Mouse (Mus musculus) right cerebral cortex, adult 18-20 months (tissue): Measurements from ENCODE around the gene Asic2.

Experiments used
- DNase-seq: peaks from one replicate; pipeline ENCODE4 v3.0.0; 2022; ENCODE audit warnings: mixed read lengths

Asic2 gene

DNA sequence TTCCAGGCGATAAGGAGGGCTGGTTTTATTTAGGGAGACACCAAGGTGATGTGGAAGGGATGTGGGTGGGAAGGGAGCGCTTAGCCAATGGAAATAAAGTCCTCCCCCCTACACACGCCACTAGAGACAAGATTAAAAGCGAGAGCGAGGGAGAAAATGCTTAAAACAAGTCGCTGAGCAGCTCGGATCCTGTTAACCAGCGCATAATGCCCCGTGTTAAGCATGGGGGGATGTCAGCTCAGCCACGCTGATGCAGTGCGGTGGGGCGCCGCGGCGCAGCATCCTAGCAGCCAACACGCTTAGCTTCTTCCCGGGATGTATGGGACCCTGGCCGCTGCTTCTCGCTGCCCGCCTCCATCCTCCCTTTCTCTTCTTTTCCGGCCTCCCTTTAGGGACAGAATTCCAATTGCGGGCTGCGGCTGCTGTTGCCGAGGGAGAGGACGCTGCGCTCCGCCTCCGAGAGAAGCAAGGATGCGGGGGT, at the start of gene Asic2:
TSS of gene Asic2 (minus strand) at position 57 of the 481 bp plus-strand sequence.
- DNase-seq, result peak; percentile 74

DNA sequence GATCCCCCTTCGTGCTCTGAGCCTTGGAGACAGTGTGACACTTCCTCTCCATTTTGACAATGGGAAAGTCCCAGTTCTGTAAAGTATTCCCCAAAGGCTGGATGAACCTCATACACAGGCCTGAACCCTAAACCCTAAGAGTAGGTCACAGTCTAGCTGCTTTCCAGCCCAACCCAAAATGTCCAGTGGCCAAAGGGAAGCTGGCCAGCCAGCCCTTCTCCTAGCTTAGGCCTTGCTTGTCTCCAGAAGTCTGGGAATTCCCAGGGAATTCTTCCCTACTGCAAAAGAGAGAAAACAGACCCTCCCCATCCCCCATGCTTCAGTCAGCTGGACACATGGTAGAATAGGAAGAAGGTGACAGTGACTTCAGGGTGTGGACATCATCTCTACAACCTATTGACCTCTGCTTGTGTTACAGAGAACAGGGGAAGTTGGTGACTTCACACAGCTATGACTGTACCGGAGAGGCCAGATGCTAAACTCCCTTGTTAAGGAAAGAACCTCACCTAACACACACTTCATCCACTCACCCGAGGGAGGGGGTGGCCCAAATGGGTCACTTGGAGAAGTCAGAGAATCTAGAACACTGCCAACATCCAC, 48.0 kb upstream of the Asic2 start:
- DNase-seq, result no peak

DNA sequence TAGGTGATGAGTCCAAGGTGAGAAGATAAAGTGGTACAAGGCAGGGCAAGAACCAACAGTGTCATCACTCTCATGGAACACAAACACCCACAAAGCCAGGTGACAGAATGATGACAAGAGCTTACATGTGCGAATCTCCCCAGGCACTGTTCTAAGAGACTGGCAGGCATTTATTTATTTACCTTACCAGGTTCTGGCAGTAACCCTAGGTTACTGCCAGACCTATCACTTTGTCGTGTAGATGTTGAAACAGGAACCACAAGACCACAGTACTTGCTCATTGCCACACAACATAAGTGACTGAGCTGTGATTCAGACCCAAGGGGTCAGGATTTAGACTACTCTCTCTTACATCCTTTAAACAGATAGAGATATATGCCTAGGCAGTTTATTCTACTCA, 46.8 kb upstream of the Asic2 start:
- no peak for DNase-seq

DNA sequence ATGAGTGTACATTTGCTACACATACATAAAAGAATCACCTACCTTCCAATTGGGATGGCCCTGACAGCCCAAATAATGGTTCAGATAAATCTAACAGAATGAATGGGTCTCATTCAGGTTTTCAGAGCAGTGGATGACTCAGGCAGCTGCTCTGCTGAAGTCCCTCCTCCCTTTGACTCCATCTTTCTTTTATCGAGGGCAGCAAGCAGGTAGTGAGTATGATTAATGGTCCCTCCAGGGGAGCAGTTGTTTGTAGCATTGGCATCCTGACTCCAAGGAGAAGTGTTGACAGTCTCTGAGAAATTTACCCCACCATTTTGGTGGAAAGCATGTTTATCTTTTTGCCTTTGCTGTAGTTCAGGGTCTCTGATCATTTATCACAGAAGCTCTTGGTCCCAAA, 45.5 kb upstream of the Asic2 start:
- DNase-seq, result no peak

DNA sequence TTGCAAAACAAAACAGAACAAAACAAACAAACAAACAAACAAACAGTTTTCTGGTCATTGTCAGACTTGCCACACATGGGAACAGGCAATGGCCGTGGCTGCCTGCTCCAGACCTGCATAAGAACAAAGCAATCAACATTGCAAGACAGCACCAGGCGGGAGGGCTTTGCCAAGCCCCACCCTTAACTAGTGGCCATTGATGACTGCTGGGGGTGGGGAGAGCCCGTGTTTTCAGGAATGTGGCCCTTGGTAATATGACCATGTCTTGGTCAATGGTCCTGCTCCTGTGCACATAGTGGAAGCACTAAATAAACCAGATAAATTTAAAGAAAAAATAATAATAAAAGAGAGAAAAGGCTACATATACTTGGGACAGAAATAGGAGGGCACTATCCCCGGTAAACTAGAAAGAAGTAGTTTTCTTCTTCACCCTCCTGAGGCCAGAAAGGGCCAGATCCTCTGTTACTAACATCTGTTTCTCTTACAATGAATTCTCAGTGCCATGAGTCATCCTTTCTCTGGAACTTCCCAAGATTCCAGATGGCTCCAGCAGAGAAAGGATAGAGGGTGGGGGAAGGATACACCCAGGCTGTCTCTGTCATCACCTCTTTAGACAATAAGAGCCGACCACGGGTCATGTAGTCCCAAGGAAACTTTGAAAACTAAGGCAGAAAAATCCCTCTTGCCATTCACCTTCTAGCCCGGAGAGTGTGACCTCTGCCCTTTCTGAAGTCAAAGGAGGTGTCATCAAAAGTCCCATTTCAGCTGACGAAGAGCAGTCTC, 43.3 kb upstream of the Asic2 start:
- peak; percentile 19 for DNase-seq

DNA sequence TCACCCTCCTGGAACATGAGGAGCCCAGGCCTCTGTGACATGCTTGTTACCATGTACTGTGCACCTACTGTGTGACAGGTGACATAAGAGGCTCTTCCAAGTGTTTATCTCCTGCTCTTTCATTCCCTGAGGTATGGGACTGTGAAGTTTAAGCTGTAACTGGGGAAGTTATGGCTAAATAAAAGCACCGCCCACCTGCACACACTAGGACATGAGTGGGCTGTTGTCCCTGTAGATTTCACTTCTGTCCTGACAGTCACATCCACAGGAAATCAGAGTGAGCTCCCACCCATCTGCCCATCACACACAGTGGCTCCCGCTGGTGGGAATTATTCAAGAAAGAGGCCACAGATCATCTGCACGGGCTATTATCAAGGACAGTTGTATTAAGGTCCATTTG, 41.9 kb upstream of the Asic2 start:
- DNase-seq, result peak; percentile 31

DNA sequence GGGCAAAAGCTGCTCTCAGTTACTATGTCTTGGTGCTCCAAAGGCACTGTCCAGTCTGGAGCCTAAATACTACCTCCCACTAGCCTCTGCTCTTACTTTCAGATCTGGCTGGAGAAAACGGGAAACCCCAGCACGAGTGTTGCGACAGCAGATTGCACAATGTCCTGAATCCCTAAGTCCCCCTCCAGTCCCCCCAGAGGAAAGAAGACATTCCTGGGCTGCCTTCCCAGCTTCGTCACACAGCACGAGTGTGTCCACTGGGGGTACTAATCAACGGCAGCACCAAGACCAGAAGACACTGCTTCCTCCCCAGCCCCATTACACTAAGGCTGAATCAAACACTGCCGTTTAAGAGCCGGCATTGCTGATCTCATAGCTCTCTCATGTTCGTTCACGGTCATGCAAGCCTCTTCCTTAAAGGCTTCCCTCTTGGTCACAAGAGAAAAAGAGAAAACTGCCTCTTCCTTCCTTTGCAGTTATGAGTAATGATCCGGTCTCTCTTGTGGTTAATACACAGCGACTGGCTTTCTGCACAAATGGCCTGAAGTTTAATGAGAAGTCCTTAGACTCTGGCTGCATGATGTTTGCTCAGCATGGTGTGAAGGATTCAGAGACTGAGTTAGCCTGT, 38.7 kb upstream of the Asic2 start:
- no peak for DNase-seq

DNA sequence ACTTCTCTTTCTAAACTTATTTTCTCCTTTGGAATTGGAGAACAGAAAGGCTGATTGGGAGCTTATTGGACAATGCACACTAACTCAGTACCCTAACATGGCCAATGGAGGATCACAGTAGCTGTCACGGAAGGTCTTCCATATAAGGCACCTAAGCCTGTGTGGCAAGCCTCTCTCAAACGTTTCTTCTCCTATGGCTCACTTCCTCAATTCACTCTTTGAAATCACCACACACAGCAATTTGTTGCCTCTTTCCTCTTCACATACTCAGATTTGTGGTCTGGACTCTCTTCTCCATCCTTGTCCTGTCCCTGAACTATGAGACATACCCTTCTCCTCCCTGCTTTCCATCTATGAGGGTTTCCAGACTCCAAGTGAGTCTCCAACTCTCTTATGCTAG, 36.6 kb upstream of the Asic2 start:
- DNase-seq, result no peak

DNA sequence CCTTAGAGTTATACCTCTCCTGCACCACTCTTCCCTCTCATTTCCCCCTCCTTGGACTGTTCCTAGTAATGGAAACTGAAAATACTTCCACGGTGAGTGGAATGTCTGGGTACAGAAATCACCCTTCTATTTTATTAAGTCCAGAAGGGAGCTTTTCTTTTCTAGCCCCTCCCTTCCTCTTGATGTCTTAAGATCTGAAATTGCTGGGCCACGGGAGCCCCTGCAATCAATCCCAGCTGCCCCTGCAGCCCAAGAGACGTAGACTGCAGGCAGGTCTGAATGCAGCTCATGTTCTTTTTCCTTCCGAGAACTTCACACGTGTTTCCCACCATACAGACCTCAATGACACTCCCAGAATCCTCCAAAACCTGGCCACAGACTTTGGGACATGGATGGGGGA, 32.3 kb upstream of the Asic2 start:
- no peak for DNase-seq

DNA sequence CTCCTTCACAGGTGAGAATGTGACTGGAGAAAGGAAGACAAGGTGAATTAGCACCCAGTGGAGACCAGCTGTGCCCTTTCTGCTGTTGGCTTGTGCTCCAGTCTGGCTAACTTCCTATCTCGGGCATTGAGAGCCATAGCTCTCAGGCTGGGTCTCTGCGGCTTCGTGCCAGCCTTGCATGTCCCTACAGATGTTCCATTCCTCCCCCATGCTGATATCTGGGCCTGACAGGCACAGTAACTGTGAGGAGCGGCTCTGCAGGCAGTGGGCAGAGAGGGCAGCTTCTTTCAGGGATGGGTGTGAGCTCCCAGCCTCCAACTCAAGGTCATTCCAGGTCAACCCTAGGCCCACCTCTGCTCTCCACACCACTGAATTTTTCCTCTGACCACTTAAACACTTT, 31.2 kb upstream of the Asic2 start:
- DNase-seq, result no peak

DNA sequence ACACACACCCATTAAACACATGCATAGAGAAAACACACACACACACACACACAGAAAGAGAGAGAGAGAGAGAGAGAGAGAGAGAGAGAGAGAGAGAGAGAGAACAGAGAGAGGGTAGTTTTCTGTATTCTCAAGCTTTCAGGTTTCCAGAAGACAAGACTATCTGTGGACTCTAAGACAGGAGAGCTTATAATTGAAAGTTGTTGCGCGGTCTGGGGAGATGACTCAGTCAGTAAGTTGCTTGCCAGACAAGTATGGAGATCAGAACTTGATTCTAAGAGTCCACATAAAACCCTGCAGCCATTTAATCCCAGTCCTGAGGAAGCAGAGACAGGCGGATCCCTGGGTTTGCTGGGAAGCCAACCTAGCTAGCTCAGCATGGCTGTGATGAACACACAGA, 30.4 kb upstream of the Asic2 start:
- DNase-seq, result no peak

DNA sequence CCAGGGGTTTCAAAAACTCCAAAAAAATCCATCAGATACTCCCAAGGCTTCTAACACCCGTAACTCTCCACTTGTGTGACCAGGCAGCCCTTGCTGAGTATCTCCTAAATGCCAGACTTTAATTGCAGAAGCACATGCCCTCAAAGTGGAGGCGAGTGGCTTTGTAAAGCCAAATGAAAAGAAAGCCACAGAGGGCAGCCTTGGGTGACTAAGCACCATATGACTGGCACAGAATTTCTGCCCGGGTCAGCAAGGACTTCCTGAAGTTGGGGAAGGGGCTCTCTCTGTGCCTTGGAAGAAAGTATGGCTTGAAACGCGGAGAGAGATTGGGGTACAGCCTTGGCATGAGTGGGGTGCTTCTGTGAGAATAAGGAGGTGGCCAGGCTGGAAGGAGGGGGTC, 28.8 kb upstream of the Asic2 start:
- DNase-seq, result no peak

DNA sequence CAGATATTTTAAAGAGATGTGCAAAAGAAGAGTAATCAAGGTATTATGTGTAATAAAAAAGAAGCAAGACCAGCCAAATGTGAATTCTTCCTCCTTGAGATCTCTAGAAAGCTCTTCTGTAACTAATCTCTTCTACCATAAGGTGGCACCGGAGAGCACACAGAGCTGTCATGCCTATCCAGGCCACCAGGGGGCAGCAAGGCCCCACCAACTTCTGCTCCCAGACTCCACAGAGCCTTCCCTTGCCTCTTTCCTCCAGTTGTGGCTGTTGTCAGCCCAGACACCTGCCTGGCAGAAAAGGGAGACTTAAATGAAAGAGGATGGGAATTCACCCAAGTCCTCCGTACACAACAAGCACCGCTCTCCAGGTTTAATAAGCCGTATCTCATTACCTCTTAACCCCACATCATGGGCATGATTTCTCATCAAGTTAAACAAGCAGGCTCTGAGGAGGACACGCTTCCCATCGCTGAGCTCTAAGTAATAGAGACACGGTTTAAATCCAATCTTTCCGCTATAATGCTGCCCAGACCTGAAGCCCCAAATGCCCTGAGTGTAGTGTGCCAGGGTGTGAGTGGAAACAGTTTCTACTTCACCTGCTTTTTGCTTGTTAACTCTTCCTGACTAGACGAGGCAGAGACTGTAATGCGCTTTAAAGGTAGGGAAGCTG, 28.1 kb upstream of the Asic2 start:
- DNase-seq, result peak; percentile 71

DNA sequence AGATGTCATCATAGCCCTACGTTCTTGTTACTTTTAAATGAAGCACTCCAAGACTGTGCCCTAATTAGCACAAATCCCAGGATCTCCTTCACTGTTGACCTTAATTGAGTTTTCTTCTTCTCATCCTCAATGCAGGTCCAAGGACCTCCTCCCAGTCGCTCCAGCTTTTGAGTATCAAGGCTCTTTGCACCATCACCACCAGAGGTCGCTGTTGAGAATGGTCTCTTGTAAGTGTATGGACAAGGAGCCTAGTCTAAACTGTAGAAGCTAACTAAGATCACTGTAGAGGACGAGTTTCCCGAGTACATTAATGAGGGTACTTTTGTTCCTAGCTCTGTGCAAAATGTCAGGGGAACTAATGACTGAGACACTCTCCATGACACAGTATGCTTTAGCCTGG, 14.9 kb upstream of the Asic2 start:
- DNase-seq, result peak; percentile 63

DNA sequence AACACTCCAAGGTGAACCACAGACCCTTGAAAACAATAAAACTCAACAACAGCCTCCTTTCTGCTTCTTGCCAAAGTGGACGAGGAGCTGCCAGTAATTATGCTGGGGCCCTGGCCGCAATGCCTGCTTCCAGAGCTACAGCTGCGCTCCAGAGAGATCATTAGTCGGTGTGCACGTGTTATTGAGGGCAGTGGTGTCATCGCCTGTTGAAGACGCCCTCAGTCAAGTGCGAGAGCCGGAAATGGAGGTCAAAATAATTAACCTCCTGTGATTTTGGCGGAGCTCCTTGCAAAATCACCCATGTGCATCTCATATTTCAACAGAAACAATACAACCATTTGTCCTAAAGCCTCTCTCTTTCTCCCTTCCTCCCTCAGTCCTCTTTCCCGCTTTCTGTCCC, 13.9 kb upstream of the Asic2 start:
- DNase-seq, result no peak

DNA sequence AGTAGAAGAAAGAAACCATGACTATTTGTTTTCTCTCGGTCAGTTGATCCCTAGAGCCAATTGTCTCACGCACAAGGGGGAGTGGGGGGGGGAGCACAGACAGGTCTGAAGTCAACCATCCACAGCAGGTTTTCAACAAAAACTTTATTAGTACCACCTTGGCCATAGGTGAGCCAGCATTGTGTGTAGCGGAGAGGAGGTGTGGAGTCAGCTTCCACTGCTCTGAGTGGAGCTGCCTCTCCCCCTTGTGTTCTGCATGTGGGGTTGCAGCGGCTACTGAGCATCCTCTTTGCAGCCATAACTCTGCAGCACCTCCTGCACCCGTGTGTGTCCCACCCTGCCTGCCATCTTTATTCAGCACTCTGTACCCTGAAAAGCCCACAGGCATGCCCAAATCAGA, 6.3 kb upstream of the Asic2 start:
- peak; percentile 39 for DNase-seq

DNA sequence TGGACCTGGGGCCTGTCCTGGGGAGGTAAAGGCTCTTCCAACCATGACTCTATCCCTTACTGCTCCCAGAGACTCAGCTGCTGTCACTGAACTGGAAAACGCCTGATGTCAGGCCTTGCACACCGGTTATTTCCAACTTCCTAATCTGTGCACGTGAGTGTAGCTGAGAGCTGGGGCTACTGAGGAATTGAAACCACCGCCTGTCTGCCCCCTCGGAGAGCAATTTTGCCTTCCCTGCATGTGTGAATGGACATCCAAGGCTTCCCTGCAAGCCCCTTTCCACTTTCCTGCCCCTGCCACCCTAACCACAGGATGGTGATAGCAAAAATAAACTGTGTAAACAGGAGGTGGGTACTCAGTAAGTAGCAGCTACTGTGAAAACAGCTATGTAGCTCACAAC, 5.4 kb upstream of the Asic2 start:
- no peak for DNase-seq

DNA sequence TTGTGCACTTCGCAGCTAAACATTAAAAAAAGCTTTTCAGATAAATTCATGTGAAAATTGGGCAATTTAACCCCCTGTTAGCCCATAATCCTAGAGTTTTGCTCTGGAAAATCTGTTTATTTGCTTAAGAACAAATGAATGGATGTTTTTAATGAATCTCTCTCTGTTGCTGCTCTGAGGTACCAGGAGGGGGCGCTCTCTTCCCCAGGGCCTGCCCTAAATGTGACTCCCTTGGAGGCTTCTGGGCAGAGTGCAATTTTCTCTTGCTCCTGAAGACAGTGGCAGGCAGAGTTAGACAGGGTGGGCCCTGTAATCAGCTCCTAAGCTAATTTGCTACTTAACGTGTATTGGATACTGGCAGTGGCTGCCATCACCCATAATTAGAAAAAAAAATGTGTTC, 3.8 kb upstream of the Asic2 start:
- DNase-seq, result no peak

DNA sequence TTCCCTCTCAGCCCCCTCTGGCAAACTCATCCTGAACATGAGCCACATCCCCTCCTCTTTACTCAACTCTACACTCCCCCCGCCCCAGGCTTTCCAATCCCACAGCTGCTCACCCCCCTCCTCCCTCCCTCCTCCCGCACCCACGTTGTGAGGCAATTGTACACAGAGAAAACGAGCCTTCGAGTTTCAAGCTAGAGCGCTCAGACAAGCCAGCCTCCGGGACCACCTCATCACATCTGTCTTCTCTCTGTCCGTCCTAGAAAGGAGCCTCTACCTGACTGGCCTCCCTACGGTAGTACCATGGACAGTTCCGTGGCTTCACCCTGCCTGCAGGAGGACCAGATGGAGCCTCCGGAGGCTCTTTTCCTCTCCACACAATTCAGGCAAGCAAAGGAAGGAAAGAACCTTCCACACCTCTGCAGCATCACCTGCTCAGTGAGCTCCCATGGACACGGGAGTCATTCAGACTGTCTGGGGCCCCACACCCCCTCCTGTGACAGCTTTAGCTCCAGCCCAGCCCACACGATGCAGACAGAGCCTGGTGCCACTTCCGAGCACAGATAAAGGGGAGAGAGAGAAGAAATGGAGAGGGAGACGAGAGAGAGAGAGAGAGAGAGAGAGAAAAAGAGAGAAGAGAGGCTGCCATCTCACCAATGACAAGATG, 1.5 kb downstream of the Asic2 start:
- DNase-seq, result peak; percentile 62

DNA sequence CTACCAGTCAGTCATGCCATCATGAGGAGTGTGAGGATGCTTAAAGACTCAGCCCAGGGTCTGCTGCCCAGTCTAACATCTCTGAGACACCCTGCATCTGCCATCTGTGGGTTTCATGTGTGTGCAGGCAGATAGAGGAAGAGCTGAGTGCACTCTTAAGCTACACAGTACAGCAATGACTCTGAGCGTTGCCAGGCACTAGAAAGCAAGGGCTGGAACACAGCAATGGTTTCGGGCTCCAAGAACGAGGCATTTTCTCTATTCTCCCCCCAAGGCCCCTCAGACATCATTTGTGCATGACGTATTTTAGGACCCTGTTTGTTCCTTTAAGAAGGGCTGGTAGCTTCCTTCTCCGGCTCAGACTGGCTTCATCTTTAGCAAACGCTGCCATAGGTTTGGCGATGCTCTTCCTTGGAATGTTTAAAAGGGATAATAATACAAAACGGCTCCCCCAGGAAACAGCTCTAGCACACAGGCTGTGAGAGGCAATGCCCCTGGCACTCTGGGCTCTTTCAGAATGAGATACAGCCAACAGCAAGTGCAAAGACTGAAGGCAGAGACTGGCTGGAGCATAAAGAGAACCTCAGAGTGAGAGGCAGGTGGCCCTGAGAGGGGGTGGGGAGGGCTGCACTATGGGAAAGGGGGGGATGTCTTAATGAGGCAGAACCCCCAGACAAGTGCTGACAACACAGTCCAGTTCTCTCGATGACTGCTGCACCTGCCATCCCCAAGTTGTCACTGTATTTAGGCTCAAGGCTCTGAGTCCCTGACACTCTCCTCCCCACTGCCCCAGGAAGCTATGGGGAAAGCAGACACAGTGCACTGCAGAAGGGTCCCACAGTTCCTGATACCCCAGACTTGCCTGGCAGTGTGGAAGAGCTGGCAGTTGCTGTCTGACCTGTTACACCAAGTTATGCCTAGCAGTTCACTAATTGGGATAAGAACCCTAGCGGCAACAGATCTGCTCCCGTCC, 2.3 kb downstream of the Asic2 start:
- DNase-seq, result peak; percentile 41

DNA sequence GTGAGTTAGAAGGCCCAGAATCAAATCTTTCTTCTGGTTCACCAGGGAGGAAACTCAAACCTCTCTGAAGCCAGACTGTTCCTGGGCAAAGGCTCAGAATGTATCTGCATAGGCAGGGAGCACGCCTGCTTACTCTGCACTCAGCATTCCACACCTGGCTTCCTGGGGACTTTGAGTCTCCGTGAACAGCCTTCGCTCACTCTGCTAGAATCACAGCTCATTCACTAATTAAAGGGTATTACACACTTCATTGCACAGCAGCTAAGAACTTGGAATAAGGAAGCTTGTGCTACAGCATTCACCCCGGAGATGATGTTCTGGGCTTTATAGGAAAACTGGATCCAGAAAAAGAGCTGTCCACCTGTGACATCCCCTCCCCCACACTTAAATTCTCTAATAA, 3.7 kb downstream of the Asic2 start:
- no peak for DNase-seq

DNA sequence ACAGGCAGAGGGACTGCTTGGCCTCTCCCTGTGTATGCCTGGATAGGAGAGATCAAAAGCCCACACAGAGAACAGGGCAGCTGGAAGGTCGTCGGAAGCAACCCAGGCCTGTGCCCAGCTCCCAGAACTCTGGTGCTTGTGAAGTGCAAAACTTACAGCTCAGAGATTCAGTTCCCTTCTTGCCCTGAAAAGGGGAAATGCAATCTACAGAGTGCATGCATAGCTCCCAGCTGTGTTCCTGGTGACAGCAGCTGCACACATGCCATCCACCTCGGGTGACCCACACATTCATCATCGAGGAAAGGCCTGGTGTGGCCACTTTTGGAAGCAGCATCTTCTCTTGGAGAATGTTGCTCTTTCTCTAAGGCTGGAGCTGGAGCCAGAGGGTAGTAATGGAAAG, 13.9 kb downstream of the Asic2 start:
- DNase-seq, result no peak
